Mouse (Mus musculus): ENCODE results near the gene Hoxb7. TPM values are rescaled to one million over a fixed set of nuclear protein-coding genes. Genes with fewer than 3 reads are reported as not detected.

Hoxb7 gene
- polyA plus RNA-seq, 1 experiment from 2014 or later = 58.6 TPM

GRCm38 (mm10) chr11:96257141-96257540 lies 29.3 kb upstream of the Hoxb7 start:
- 0 out of 2 replicates have a peak overlapping the region, but pooled peaks have one; percentile 18 for H3K4me2 ChIP-seq (replicated peaks; ENCODE audit: low read depth, low read length)
- ATAC-seq (ENCODE audit: low FRiP score, low TSS enrichment) = no peak

GRCm38 (mm10) chr11:96259038-96259437 lies 27.4 kb upstream of the Hoxb7 start:
- no peak overlapping the region; the same call in 1 of the 2 replicates for H3K4me2 ChIP-seq (replicated peaks; ENCODE audit: low read depth, low read length)
- peaks cover 85% of the 10 kb centered on the region for H3K4me1 ChIP-seq (ENCODE audit: control insufficient read depth, insufficient read depth, low read length)
- H3K4me3 ChIP-seq (ENCODE audit: low read length) = no peak overlapping the region
- H3K9me3 ChIP-seq (ENCODE audit: control insufficient read depth, low read length) = no peaks in the 10 kb centered on the region
- peaks cover 3% of the 10 kb centered on the region for H3K27me3 ChIP-seq (ENCODE audit: control insufficient read depth, insufficient read depth, low read length)
- H3K27ac ChIP-seq (ENCODE audit: low read depth, low read length) = peak overlapping the region; percentile 47
- 19% methylated on average over 2 of the region's 2 CpGs for WGBS
- H3K36me3 ChIP-seq (ENCODE audit: control insufficient read depth, insufficient read depth, low read length) = peaks cover 14% of the 10 kb centered on the region; the same call in 1 of the 2 replicates
- H3K9ac ChIP-seq (ENCODE audit: low read depth, low read length) = no peak overlapping the region; the same call in 1 of the 2 replicates
- peak; percentile 20 for ATAC-seq (ENCODE audit: low FRiP score, low TSS enrichment)

More at GRCm38 (mm10) chr11:96257141-96257540, 29.3 kb upstream of the Hoxb7 start:
- Histone ChIP-seq H3K4me3 (ENCODE audit: low read length) (no peak overlapping the region), H3K9ac (ENCODE audit: low read depth, low read length) (no peak overlapping the region), H3K27ac (ENCODE audit: low read depth, low read length) (peak overlapping the region; percentile 39; the same call in 1 of the 2 replicates), H3K27me3 (ENCODE audit: control insufficient read depth, insufficient read depth, low read length) (peaks cover 3% of the 10 kb centered on the region; the same call in 1 of the 2 replicates), H3K4me1 (ENCODE audit: control insufficient read depth, insufficient read depth, low read length) (peaks cover 76% of the 10 kb centered on the region), H3K36me3 (ENCODE audit: control insufficient read depth, insufficient read depth, low read length) (peaks cover 4% of the 10 kb centered on the region; the same call in 1 of the 2 replicates), H3K9me3 (ENCODE audit: control insufficient read depth, low read length) (no peaks in the 10 kb centered on the region)
- WGBS = 28% methylated on average over 2 of the region's 2 CpGs

DNA sequence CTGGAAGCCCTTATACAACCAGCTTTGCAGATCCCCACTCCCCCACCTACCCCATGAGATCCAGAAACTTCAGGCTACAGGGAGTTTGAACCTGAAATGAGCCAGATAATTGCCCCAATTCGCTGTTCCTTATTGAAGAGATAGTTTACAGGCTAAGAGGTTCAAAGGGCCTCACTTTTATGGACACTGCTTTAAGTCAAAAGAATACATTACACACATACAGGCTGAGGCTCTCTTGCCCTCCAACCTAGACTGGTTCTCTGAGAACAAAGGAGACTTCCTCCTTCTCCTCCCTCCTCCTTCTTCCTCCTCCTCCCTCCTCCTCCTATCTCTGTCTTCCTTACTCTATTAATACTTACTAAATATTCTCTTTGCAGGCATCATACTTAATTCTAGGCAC lies 26.9 kb upstream of the Hoxb7 start:
- Histone ChIP-seq H3K4me3 (ENCODE audit: low read length) (no peak overlapping the region), H3K36me3 (ENCODE audit: control insufficient read depth, insufficient read depth, low read length) (peaks cover 19% of the 10 kb centered on the region; the same call in 1 of the 2 replicates), H3K9ac (ENCODE audit: low read depth, low read length) (no peak overlapping the region), H3K27me3 (ENCODE audit: control insufficient read depth, insufficient read depth, low read length) (peaks cover 3% of the 10 kb centered on the region), H3K4me2 (replicated peaks; ENCODE audit: low read depth, low read length) (no peak overlapping the region), H3K9me3 (ENCODE audit: control insufficient read depth, low read length) (no peaks in the 10 kb centered on the region), H3K4me1 (ENCODE audit: control insufficient read depth, insufficient read depth, low read length) (peaks cover 85% of the 10 kb centered on the region), H3K27ac (ENCODE audit: low read depth, low read length) (peak overlapping the region; percentile 47; the same call in 1 of the 2 replicates)
- 17% methylated on average over 1 of the region's 1 CpGs for WGBS
- no peak for ATAC-seq (ENCODE audit: low FRiP score, low TSS enrichment)

GRCm38 (mm10) chr11:96260310-96260970 lies 26.0 kb upstream of the Hoxb7 start:
- Histone ChIP-seq H3K9me3 (ENCODE audit: control insufficient read depth, low read length) (no peaks in the 10 kb centered on the region), H3K27ac (ENCODE audit: low read depth, low read length) (peak overlapping the region; percentile 43; the same call in 1 of the 2 replicates), H3K9ac (ENCODE audit: low read depth, low read length) (0 out of 2 replicates have a peak overlapping the region, but pooled peaks have one; percentile 31), H3K4me3 (ENCODE audit: low read length) (0 out of 2 replicates have a peak overlapping the region, but pooled peaks have one; percentile 8), H3K36me3 (ENCODE audit: control insufficient read depth, insufficient read depth, low read length) (peaks cover 24% of the 10 kb centered on the region; the same call in 1 of the 2 replicates), H3K4me1 (ENCODE audit: control insufficient read depth, insufficient read depth, low read length) (peaks cover 83% of the 10 kb centered on the region), H3K27me3 (ENCODE audit: control insufficient read depth, insufficient read depth, low read length) (no peaks in the 10 kb centered on the region; the same call in 1 of the 2 replicates), H3K4me2 (replicated peaks; ENCODE audit: low read depth, low read length) (peak overlapping the region; percentile 25)
- no peak for ATAC-seq (ENCODE audit: low FRiP score, low TSS enrichment)
- WGBS = 7% methylated on average over 23 of the region's 23 CpGs

DNA sequence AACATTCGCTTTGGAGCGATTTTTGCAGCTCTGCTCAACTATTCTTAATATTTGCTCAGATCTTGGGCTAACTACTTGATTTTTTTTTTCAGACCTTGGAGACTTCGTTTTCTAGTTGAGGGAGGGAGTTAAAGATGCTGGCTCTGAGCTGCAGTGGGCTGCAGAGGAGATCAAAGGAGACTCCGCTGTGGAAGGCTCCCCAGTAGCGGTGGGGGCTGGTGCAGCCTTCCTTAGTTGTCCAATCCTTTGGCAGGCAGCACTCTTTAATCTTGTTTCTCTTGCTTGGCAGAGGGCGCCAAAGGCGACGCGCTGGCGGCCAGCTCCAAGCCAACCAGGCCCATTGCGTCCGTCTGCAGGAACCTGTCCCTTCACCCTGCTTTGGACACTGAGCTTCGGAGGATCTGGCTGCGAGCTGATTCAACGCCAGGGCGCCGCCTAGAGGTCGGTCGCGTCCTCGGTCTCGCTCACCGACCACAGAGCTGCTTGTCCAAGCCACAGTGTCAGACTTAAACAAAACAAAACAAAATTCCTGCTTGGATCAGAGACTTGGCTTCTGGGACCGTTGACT lies 25.0 kb upstream of the Hoxb7 start:
- Histone ChIP-seq H3K27ac (ENCODE audit: low read depth, low read length) (peak overlapping the region; percentile 43; the same call in 1 of the 2 replicates), H3K4me2 (replicated peaks; ENCODE audit: low read depth, low read length) (peak overlapping the region; percentile 22; the same call in 1 of the 2 replicates), H3K4me1 (ENCODE audit: control insufficient read depth, insufficient read depth, low read length) (peaks cover 84% of the 10 kb centered on the region), H3K36me3 (ENCODE audit: control insufficient read depth, insufficient read depth, low read length) (peaks cover 24% of the 10 kb centered on the region; the same call in 1 of the 2 replicates), H3K4me3 (ENCODE audit: low read length) (no peak overlapping the region), H3K9me3 (ENCODE audit: control insufficient read depth, low read length) (no peaks in the 10 kb centered on the region), H3K9ac (ENCODE audit: low read depth, low read length) (no peak overlapping the region), H3K27me3 (ENCODE audit: control insufficient read depth, insufficient read depth, low read length) (no peaks in the 10 kb centered on the region; the same call in 1 of the 2 replicates)
- ATAC-seq (ENCODE audit: low FRiP score, low TSS enrichment) = peak; percentile 64
- WGBS = 5% methylated on average over 24 of the region's 24 CpGs

DNA sequence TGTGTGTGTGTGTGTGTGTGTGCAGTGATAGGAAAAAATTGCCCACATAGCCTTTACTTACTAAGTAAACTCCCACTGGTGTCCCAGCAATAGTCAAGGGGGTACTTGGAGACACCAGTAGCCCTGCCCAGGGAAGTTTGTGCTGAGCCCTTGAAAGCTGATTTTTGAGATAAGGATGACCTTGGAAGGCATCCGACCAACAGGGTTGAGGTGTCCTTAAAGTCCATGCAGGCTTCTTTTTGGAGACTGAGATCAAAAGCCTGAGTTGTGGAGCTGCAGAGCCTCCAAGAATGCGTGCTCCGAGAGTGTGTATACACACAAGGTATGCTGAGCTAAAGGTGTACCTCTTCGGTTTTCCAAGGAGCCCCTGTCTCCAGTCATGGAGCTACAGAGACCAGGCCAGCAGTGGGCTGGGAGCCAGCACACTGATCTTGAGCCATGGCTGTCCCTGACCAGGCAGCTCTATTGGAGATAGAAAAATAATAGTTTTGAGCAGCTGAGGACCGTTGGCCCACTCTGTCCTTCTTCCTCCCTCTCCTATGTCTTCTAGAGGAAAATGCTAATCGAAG lies 24.1 kb upstream of the Hoxb7 start:
- Histone ChIP-seq H3K4me1 (ENCODE audit: control insufficient read depth, insufficient read depth, low read length) (peaks cover 83% of the 10 kb centered on the region), H3K36me3 (ENCODE audit: control insufficient read depth, insufficient read depth, low read length) (peaks cover 31% of the 10 kb centered on the region; the same call in 1 of the 2 replicates), H3K9me3 (ENCODE audit: control insufficient read depth, low read length) (no peaks in the 10 kb centered on the region), H3K9ac (ENCODE audit: low read depth, low read length) (no peak overlapping the region), H3K4me3 (ENCODE audit: low read length) (no peak overlapping the region), H3K4me2 (replicated peaks; ENCODE audit: low read depth, low read length) (no peak overlapping the region), H3K27ac (ENCODE audit: low read depth, low read length) (no peak overlapping the region), H3K27me3 (ENCODE audit: control insufficient read depth, insufficient read depth, low read length) (no peaks in the 10 kb centered on the region; the same call in 1 of the 2 replicates)
- ATAC-seq (ENCODE audit: low FRiP score, low TSS enrichment) = no peak
- WGBS = 33% methylated on average over 6 of the region's 6 CpGs

- no peaks in the 10 kb centered on the region for H3K9me3 ChIP-seq (ENCODE audit: control insufficient read depth, low read length)
- H3K4me2 ChIP-seq (replicated peaks; ENCODE audit: low read depth, low read length) = peak overlapping the region; percentile 6; the same call in 1 of the 2 replicates
- H3K9ac ChIP-seq (ENCODE audit: low read depth, low read length) = peak overlapping the region; percentile 18; the same call in 1 of the 2 replicates
- H3K4me3 ChIP-seq (ENCODE audit: low read length) = no peak overlapping the region
- H3K36me3 ChIP-seq (ENCODE audit: control insufficient read depth, insufficient read depth, low read length) = peaks cover 36% of the 10 kb centered on the region; the same call in 1 of the 2 replicates
- no peak overlapping the region for H3K27ac ChIP-seq (ENCODE audit: low read depth, low read length)
- ATAC-seq (ENCODE audit: low FRiP score, low TSS enrichment) = no peak
- H3K27me3 ChIP-seq (ENCODE audit: control insufficient read depth, insufficient read depth, low read length) = no peaks in the 10 kb centered on the region; the same call in 1 of the 2 replicates
- H3K4me1 ChIP-seq (ENCODE audit: control insufficient read depth, insufficient read depth, low read length) = peaks cover 73% of the 10 kb centered on the region
- 19% methylated on average over 33 of the region's 33 CpGs for WGBS
Measured at GRCm38 (mm10) chr11:96263636-96264389, 22.6 kb upstream of the Hoxb7 start.

DNA sequence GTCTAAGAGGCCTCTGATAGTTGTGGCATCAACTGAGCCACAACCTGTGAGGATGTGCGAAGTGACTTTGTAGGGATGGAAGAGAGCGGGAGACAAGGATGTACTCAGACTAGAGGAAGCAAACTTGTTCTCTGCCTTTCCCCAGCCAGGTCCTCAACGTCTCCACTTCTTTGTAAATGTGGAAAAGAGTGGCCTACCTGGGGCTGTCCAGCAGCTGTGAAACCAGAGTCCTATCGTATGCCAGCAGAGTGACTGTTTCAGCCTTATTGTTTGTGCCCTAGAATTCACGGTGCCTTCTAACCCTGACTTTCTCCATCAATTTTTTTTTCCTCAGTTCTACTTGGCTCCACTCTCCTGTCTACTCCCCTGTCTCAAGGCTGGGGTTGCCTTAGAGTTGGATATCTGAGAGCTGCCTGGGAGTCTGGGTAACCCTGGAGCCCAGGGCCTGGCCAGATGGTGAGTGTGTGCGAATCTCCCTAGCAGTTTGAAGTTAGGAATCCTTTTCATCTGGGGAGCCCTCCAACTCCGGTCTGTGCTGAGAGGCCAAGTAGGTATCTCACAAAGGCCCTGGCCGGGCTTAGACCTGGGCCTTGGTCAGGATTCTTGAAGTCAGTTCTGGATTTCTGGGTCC lies 21.9 kb upstream of the Hoxb7 start:
- Histone ChIP-seq H3K36me3 (ENCODE audit: control insufficient read depth, insufficient read depth, low read length) (peaks cover 36% of the 10 kb centered on the region; the same call in 1 of the 2 replicates), H3K4me1 (ENCODE audit: control insufficient read depth, insufficient read depth, low read length) (peaks cover 72% of the 10 kb centered on the region), H3K4me2 (replicated peaks; ENCODE audit: low read depth, low read length) (no peak overlapping the region), H3K4me3 (ENCODE audit: low read length) (no peak overlapping the region), H3K27ac (ENCODE audit: low read depth, low read length) (no peak overlapping the region), H3K9ac (ENCODE audit: low read depth, low read length) (no peak overlapping the region), H3K9me3 (ENCODE audit: control insufficient read depth, low read length) (no peaks in the 10 kb centered on the region), H3K27me3 (ENCODE audit: control insufficient read depth, insufficient read depth, low read length) (no peaks in the 10 kb centered on the region; the same call in 1 of the 2 replicates)
- ATAC-seq (ENCODE audit: low FRiP score, low TSS enrichment) = no peak
- 54% methylated on average over 8 of the region's 8 CpGs for WGBS

Data from kidney, embryonic 14.5 days (tissue).